Mouse (Mus musculus): ENCODE data around the gene Tcf20.
"Not testable (repeated sequence)": the region's sequence is repeated elsewhere in the genome, so short reads cannot be mapped to it uniquely, and the experiment has no call there.

The Tcf20 gene

GRCm38 (mm10) chr15:82899676-82900301 lies 87.9 kb downstream of the Tcf20 start:
- peak in 1 of 2 experiments; percentile 72 for DNase-seq (ENCODE audit: low spot score in 2 of 2)

- DNase-seq (ENCODE audit: low spot score in 2 of 2), result no peak
Measured at GRCm38 (mm10) chr15:82898740-82899675, 88.7 kb downstream of the Tcf20 start.

DNA sequence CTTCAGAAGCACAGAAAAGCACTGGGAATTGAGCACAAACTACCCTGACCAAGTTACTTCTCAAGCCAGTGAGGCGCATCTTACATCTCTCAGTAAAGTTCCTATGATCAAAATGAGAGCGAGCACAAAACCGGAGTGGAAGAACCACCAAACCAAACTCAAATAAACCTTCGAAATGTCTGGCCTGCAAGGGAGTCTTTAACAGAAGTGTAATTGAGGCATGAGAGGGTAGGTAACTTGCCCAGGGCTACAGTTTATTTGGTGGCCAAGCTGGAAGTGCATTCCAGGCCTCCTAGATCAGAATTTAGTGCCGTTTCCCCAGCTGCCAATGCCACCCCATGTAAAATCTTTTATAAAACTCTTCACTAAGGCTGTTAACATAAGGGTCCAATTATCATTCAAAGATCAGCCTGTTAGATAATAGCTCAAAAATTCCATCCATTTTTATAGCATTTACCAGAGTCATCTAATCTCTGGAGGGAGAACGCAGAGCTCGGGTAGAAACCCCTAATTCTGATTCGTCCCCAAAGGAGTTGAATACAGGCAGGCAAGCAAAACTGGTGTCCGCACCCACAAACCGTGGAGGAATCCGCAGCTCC lies 89.4 kb downstream of the Tcf20 start:
- no peak for DNase-seq (ENCODE audit: low spot score in 2 of 2)

DNA sequence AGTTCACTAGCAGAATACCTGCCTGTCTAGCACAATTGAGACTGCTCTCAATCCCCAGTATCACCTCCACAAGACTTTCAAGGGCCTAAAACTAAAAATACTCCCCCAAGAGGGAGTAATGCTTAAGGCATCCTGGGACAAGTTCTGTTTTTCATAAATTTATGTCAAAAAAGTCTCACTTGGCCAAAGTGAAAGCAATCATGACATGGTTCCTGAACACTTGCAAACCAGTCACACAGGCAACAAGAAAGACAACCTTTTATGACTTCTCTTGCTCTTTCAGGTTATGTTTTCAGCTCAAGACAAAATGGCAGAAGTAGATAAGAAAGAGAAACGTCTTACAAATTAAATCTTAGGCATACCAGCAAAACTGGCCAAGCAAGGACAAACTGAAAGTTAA lies 91.3 kb downstream of the Tcf20 start:
- DNase-seq (ENCODE audit: low spot score in 2 of 2), result no peak

- no peak for DNase-seq (ENCODE audit: low spot score in 2 of 2)
Measured at GRCm38 (mm10) chr15:82890470-82890869, 97.2 kb downstream of the Tcf20 start.

GRCm38 (mm10) chr15:82889426-82889825 lies 98.2 kb downstream of the Tcf20 start:
- DNase-seq (ENCODE audit: low spot score in 2 of 2), result no peak

DNA sequence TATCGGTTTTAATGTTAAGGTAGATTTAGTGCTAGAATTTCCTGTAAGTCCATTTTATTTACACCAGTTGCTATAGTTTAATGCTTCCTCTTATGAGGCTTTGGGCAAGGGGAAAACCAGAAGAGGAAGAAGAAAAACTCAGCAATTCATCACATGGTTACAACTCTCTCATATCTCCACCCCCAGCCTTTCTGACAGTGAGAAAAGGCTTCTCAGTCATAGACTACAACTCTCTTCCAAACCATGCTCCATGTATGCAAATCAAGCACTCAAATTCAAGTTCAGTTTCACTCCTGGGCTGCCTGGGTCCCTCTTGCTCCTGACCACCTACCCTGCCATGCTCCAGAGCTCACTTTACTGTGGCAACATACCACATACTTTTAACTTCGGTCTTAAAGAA lies 99.2 kb downstream of the Tcf20 start:
- DNase-seq (ENCODE audit: low spot score in 2 of 2), result no peak

DNA sequence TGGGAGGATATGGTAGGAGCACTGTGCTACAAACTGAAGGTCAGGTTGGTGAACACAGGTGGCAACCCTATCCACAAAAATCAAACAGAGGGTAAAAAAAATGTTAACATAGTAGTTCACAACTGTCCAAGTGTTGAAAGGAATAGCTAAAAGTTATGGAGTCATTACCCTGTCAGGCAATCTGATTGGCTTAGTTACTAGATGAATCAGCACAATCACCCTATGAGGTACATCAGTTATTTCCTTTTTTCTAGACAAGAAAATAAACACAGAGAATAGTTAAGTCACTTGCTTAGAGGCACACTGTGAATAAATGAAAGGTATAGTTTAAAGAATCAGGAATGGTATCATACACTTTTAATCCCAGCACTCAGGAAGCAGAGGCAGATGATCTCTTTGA lies 110.4 kb downstream of the Tcf20 start:
- DNase-seq (ENCODE audit: low spot score in 2 of 2), result no peak

GRCm38 (mm10) chr15:82876863-82877262 lies 110.8 kb downstream of the Tcf20 start:
- DNase-seq (ENCODE audit: low spot score in 2 of 2), result no peak

GRCm38 (mm10) chr15:82872037-82872436 lies 115.6 kb downstream of the Tcf20 start:
- no peak for DNase-seq (ENCODE audit: low spot score in 2 of 2)

GRCm38 (mm10) chr15:82866286-82866685 lies 121.4 kb downstream of the Tcf20 start:
- not testable (repeated sequence) for DNase-seq (ENCODE audit: low spot score in 2 of 2)

GRCm38 (mm10) chr15:82863674-82864073 lies 124.0 kb downstream of the Tcf20 start:
- DNase-seq (ENCODE audit: low spot score in 2 of 2), result no peak

DNA sequence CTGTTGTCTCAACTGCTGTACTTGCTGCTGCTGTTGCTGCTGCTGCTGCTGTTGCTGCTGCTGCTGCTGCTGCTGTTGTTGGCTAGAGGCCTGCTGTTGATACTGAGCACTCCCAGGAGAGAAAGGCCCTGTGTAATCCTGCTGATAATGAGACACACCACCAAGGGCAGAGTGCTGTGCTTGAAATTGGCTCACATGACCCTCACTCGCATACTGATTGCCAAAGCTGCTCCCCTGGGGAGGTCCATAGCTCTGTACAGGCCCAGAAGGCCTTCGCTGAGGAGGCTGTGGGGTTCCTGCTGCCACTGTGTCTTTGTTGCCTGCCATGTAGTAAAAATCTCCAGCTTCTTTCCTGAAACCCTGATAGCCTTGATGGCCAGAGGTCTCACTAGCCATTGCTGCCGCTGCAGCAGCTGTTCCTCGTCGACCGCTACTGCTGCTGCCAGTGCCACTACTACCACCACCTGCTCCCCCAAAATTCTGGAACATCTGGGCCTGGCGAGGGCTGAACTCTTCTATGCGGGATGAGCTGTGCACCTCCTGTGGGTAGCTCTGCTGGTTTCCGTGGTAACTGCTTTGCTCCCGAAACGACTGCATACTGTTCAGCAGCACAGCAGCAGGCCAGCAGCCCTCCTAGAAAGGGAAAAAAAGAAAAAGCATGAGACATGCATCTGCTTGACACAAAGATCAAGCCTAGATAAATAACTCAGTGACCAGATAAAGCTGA lies 130.9 kb downstream of the Tcf20 start:
- DNase-seq (ENCODE audit: low spot score in 2 of 2), result peak in 1 of 2 experiments; percentile 21

DNA sequence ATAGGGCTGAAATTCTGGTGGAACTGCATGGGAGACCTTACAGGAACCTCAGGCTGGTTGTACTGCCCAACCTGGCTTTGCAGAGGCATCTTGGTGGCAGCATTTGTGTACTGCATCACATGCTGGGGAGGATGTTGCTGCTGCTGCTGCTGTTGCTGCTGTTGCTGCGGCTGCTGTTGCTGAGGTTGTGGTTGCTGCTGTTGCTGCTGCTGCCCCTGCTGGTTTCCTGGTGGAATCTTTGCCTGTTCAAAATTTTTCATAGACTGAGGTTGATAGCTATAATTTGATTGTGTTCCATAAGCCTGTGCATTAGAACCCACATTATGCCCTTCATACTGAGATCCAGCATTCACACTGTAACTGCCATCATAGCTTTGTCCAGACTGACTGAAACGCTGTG lies 131.6 kb downstream of the Tcf20 start:
- no peak for DNase-seq (ENCODE audit: low spot score in 2 of 2)

- DNase-seq (ENCODE audit: low spot score in 2 of 2), result no peak
Measured at GRCm38 (mm10) chr15:82839146-82839545, 148.5 kb downstream of the Tcf20 start.

GRCm38 (mm10) chr15:82829917-82830316 lies 157.8 kb downstream of the Tcf20 start:
- no peak for DNase-seq (ENCODE audit: low spot score in 2 of 2)

DNA sequence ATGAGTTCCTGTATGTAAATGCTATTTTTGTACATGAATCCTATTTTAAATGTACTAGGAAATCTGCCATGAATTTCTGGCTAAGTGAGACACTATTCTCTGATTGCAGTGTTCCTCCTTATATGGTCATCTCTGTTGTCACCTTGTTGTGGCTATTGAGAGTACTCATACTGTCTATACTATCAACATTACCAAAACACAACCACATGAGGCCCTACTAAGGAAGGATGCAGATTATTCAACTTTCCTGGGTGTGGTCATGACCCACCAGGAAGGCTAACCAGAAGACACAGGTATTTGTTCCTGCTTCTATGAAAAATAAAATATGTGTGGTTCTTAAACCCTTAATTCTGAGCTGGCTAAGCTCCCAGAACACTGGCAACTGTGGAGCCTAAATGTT lies 161.8 kb downstream of the Tcf20 start:
- DNase-seq (ENCODE audit: low spot score in 2 of 2), result no peak

DNA sequence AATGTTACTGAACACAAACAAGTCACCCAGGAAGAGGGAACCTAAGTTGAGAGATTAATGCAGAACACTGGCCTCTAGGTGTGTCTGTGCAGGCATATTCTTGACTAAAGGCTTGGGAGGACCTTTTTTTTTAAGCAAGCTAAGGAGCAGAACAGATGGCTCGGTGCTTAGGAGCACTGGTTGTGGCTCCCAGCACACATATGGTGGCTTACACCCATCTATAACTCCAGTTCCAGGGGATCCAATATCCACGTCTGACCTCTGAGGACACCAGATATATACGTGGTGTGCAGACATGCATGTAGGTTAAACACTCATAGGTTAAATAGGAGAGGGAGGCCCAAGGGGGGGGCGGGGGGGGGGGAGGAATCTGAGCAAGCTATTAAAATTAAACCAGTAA lies 165.3 kb downstream of the Tcf20 start:
- no peak for DNase-seq (ENCODE audit: low spot score in 2 of 2)

DNA sequence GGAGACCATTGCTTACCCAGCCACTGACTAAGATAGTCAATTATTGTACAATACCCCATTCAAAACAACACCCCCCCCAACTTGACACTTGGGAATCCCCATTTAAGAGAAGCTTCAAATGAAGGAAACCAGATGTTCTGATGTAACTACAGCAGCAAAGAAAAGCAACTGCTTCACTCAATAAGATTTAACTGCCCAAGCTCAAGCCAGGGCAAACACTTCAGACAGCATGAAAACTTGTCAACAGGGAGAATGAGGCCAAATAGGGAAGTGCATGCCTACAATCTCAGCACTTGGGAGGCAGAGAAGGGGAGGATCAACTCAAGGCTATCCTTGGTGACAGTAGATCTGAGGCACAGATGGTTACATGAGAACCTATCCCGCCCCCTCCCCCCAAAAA lies 166.0 kb downstream of the Tcf20 start:
- DNase-seq (ENCODE audit: low spot score in 2 of 2), result no peak

DNA sequence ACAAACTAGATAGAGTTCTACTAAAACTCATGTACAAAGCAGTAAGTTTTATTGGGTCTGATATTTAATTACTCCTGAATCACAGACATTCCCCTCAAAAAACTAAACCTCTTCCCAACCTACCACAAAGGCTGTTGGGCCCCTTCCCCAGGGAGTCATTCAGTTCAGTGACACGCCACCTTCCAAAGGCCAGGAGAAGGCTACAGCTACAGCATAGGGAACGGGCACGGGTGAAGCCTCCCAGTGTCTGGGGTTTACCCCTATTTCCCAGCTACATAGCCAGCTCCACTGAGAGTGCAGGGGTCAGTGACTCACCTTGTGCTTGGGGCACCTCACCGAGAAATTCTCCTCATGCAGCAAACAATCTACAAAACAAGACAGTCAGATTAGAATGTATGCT lies 172.4 kb downstream of the Tcf20 start:
- no peak for DNase-seq (ENCODE audit: low spot score in 2 of 2)

GRCm38 (mm10) chr15:82814806-82815205 lies 172.9 kb downstream of the Tcf20 start:
- DNase-seq (ENCODE audit: low spot score in 2 of 2), result peak in 1 of 2 experiments; percentile 51

DNA sequence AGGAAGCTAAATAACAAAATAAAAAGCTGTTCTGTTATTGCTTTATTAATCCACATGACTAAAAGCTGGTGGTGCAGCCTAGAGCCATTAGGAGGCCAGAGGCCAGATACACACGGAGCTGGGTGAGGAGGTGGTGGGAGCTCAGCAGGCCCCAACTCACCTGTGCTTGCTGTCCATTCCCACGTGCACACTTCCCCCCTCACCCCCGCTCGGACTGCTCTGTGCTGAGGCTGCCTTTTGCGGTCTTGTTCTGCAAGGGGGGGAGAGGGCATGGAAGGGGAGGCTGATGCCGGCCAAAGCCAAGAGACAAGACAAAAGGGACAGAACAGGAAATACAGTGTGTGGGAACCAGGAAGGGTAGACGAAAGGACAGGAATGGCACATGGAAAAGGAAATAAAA lies 173.4 kb downstream of the Tcf20 start:
- no peak for DNase-seq (ENCODE audit: low spot score in 2 of 2)

Data from frontal cortex, postnatal 14 days (tissue).